Mouse (Mus musculus) olfactory bulb, adult 2 months (tissue): ENCODE data around the gene Enc1.

Experiments used
- CTCF ChIP-seq: fragments of 200-500 bp; IDR thresholded peaks from 2 replicates; pipeline ENCODE4 v1.5.1; 2012; ENCODE audit warnings: low read depth, mild to moderate bottlenecking, low read length, moderate library complexity; ENCODE audit not compliant: insufficient read depth
- POLR2A ChIP-seq: fragments of 200-500 bp; IDR thresholded peaks from 2 replicates; pipeline ENCODE4 v1.6.1; 2012; ENCODE audit warnings: mild to moderate bottlenecking, low read depth, low read length, moderate library complexity; ENCODE audit not compliant: insufficient read depth

DNA sequence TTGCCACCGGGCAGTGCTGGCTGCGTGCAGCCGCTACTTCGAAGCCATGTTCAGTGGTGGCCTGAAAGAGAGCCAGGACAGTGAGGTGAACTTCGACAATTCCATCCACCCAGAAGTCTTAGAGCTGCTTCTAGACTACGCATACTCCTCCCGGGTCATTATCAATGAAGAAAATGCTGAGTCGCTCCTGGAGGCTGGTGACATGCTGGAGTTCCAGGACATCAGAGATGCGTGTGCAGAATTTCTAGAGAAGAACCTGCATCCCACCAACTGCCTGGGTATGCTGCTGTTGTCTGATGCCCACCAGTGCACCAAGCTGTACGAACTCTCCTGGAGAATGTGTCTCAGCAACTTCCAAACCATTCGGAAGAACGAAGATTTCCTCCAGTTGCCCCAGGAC lies 4.3 kb downstream of the Enc1 start:
- TF ChIP-seq CTCF (no peak), POLR2A (no peak)
